Comparison of ENCODE assay signal across 11 mouse cellular contexts in genomic region chr11:104630185-104630835, GRCm38 (mm10). TPM values are rescaled to one million over a fixed set of nuclear protein-coding genes. Genes with fewer than 3 reads are reported as not detected.
A peak's percentile ranks its signal among the peaks of the same experiment; 100 is the strongest.
DNase-seq lines count a peak whose midpoint lies in the region; ATAC-seq and TF ChIP-seq lines count a peak whose summit lies in the region.
"Had no signal": no experiment of that assay in that cellular context is flagged by ENCODE, and none has a peak within 500 bp of the region (broad histone marks: within the 10 kb centered on the region; RNA-seq: fewer than 3 reads in every experiment).

No protein-coding gene starts in this region.

- peak; percentile 54 for DNase-seq in kidney, adult 9 months
- DNase-seq in kidney, postnatal 14 days, result no peak
- peak; percentile 83 to 92 for DNase-seq in cerebellum, adult 2 months
- no peak for DNase-seq in c-Kit-positive CD71-positive TER-119-positive erythroid progenitor cells, embryonic 14.5 days (ENCODE audit: low spot score)
- no peak for DNase-seq in layer of hippocampus, adult 2 months (ENCODE audit: low spot score in 2 of 2)
- DNase-seq in embryo, embryonic 9.5 days (ENCODE audit: extremely low spot score), result no peak
- DNase-seq: adrenal gland, adult 2 months had no signal

- no peaks in the 10 kb centered on the region for H3K27me3 ChIP-seq in cerebellum, adult 2 months (ENCODE audit: control insufficient read depth, insufficient read depth, low read length)
- H3K27me3 ChIP-seq: heart, embryonic 13.5 days; limb, embryonic 12.5 days had no signal

- H3K4me1 ChIP-seq in cerebellum, adult 2 months (ENCODE audit: control insufficient read depth, insufficient read depth, low read length), result peaks cover 17% of the 10 kb centered on the region

- TF ChIP-seq CTCF in cerebellum, adult 2 months (IDR thresholded peaks at IDR 0.05; ENCODE audit: borderline replicate concordance, insufficient read depth, low read depth, low read length), result no peak
- no peak for TF ChIP-seq CTCF in layer of hippocampus, adult 2 months (conservative IDR thresholded peaks at IDR 0.05)

- TF ChIP-seq POLR2A in cerebellum, adult 2 months (IDR thresholded peaks at IDR 0.05; ENCODE audit: borderline replicate concordance, insufficient read depth, low read length), result no peak

- peak overlapping the region; percentile 53 for H3K27ac ChIP-seq in cerebellum, adult 2 months (ENCODE audit: insufficient read depth, low read length)
- no peak overlapping the region for H3K27ac ChIP-seq in layer of hippocampus, adult 2 months
- H3K27ac ChIP-seq: heart, embryonic 13.5 days; limb, embryonic 12.5 days had no signal

- peak; percentile 80 for ATAC-seq in CD4-positive, CD25-positive, alpha-beta regulatory T cell, adult 4 months
- ATAC-seq in megakaryocyte, adult 5-6 weeks (ENCODE audit: poor library complexity, severe bottlenecking), result peak; percentile 25

- no peak overlapping the region for H3K4me3 ChIP-seq in cerebellum, adult 2 months (replicated peaks; ENCODE audit: insufficient read depth, low read depth, low read length)
- no peak overlapping the region for H3K4me3 ChIP-seq in layer of hippocampus, adult 2 months
- H3K4me3 ChIP-seq: heart, embryonic 13.5 days; limb, embryonic 12.5 days had no signal

- 10% methylated on average over 7 of the region's 7 CpGs for WGBS in cerebellum, adult 2 months

RNA-seq across cellular contexts. Expression of gene Itgb3, which starts 22.5 kb away (rescaled TPM):
- polyA plus RNA-seq in CD4-positive, CD25-positive, alpha-beta regulatory T cell, adult 4 months (2017; shearing (Covaris generic)), result 10 to 100 TPM; 12.3 to 15.6 TPM
- polyA plus RNA-seq in cerebellum, adult 2 months (2012; rRNA removed), result 2.0 and 2.1 TPM in 2 replicates
- total RNA-seq in megakaryocyte, adult 5-6 weeks (2015), result 7.1 and 8.6 TPM in 2 replicates
- total RNA-seq in megakaryocyte, adult 5-6 weeks (2017), result 20.6 and 23.8 TPM in 2 replicates
- total RNA-seq in layer of hippocampus, adult 2 months (2021), result 1 to 10 TPM; 1.3 to 1.4 TPM

RNA-seq across cellular contexts. Expression of gene Gm11639, which starts 55.2 kb away (rescaled TPM):
- under 1 TPM in 1 of 2 experiments, not detected in 1; 0.04 TPM for polyA plus RNA-seq in CD4-positive, CD25-positive, alpha-beta regulatory T cell, adult 4 months (2017; shearing (Covaris generic))
- polyA plus RNA-seq in cerebellum, adult 2 months (2012; rRNA removed), result 0.02 TPM in 2 replicates
- total RNA-seq in megakaryocyte, adult 5-6 weeks (2015), result not detected in 2 replicates
- total RNA-seq in megakaryocyte, adult 5-6 weeks (2017), result not detected in 2 replicates
- total RNA-seq in layer of hippocampus, adult 2 months (2021), result under 1 TPM; 0.44 to 0.54 TPM
- polyA plus RNA-seq: adrenal gland, adult 2 months; limb, embryonic 12.5 days had no signal

Comparison
In these comparisons a context has a peak if more than half of its experiments do, and no peak if none do; other contexts are left out.
1. DNase-seq: peak in kidney, adult 9 months (single experiment) and cerebellum, adult 2 months (2 of 2); none in kidney, postnatal 14 days (single experiment), c-Kit-positive CD71-positive TER-119-positive erythroid progenitor cells, embryonic 14.5 days (single experiment), layer of hippocampus, adult 2 months (0 of 2) and embryo, embryonic 9.5 days (single experiment).